Mouse (Mus musculus): ENCODE data around the gene Thap11.

DNA sequence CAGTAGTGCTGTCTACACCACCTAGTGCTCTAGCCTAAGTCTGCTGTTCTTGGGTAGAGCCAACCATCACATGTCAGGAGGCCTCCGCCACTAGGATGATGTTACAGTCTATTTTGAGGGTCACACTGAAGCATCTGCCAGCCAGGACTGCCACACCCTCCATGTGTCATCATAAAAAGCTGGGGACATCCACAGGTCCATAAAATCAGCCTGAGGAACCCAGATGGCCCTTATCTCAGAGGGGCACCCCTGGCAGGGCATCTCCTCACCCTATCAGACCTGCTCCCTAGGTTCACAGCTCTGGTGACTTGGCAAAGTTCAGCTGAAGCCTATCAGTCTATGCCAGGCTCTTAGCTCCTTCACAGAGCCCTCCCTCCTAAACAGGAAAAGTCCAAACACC, 34.0 kb upstream of the Thap11 start:
- TF ChIP-seq CTCF (IDR thresholded peaks at IDR 0.05; ENCODE audit: borderline replicate concordance, insufficient read depth, low read length) (no peak), POLR2A (IDR thresholded peaks at IDR 0.05; ENCODE audit: low read depth, low read length) (no peak)
